Mouse (Mus musculus) heart, embryonic 16.5 days (tissue): ENCODE results near the gene Pparg. TPM values are rescaled to one million over a fixed set of nuclear protein-coding genes. Genes with fewer than 3 reads are reported as not detected.
A peak's percentile ranks its signal among the peaks of the same experiment; 100 is the strongest.

Source experiments
- ATAC-seq: fragments of 200-750 bp; cut with Nextera tagmentation; replicated peaks from 2 replicates; pipeline ENCODE4 v1.8.0; 2017; ENCODE audit warnings: moderate number of reproducible peaks; ENCODE audit not compliant: insufficient read depth, low FRiP score; ENCODE audit errors: extremely low read depth
- H3K27ac ChIP-seq: fragments of 300-500 bp; sonication (generic); 2 replicates; pipeline ENCODE4 v1.5.1; 2014; ENCODE audit warnings: mild to moderate bottlenecking, low read length, control low read depth, moderate library complexity
- H3K27me3 ChIP-seq: fragments of 300-500 bp; sonication (generic); 2 replicates; pipeline ENCODE4 v1.6.1; 2014; ENCODE audit warnings: low read length, mixed read lengths; ENCODE audit not compliant: control insufficient read depth, insufficient read depth
- H3K36me3 ChIP-seq: fragments of 300-500 bp; sonication (generic); 2 replicates; pipeline ENCODE4 v1.6.1; 2014; ENCODE audit not compliant: control insufficient read depth, insufficient read depth
- H3K4me1 ChIP-seq: fragments of 300-500 bp; sonication (generic); 2 replicates; pipeline ENCODE4 v1.6.1; 2014; ENCODE audit warnings: low read length, mixed read lengths; ENCODE audit not compliant: control insufficient read depth, insufficient read depth
- H3K4me2 ChIP-seq: fragments of 300-500 bp; sonication (generic); 2 replicates; pipeline ENCODE4 v1.6.1; 2014; ENCODE audit warnings: low read depth, mild to moderate bottlenecking, control low read depth, low read length
- H3K4me3 ChIP-seq: fragments of 300-500 bp; sonication (generic); 2 replicates; pipeline ENCODE4 v1.5.1; 2014; ENCODE audit warnings: mild to moderate bottlenecking, control low read depth, low read length
- H3K9ac ChIP-seq: fragments of 300-500 bp; sonication (generic); 2 replicates; pipeline ENCODE4 v1.6.1; 2014; ENCODE audit warnings: low read length, control low read depth
- H3K9me3 ChIP-seq: fragments of 300-500 bp; sonication (generic); replicated peaks from 2 replicates; pipeline ENCODE4 v1.6.1; 2016; ENCODE audit warnings: low read length; ENCODE audit not compliant: control insufficient read depth
- WGBS: fragments of 180-500 bp; shearing (Covaris S2); extraction: QIAGEN DNeasy Blood & Tissue Kit; methylation state at CpG from one replicate; pipeline ENCODE4 v1.1.7; 2014; 5-methylcytosine and 5-hydroxymethylcytosine counted together
- polyA plus RNA-seq: library from polyadenylated mRNA; unstranded; fragments of >200 nt; fragmentation: Nextera tagmentation; extraction: Ambion mirVana; gene quantifications from 2 replicates; pipeline ENCODE4 v1.2.1, GENCODE M21; 2015

Pparg gene
- 4.0 and 4.3 TPM in 2 replicates for polyA plus RNA-seq

- Histone ChIP-seq H3K9me3 (peaks cover 5% of the 10 kb centered on the region), H3K4me3 (peak within 1 kb of the TSS; percentile 71), H3K27ac (no peak within 1 kb of the TSS), H3K4me2 (peak within 1 kb of the TSS; percentile 98), H3K9ac (peak within 1 kb of the TSS; percentile 78), H3K4me1 (no peaks in the 10 kb centered on the region), H3K27me3 (peaks cover 17% of the 10 kb centered on the region), H3K36me3 (no peaks in the 10 kb centered on the region)
- ATAC-seq: peak; percentile 64
- WGBS: under 1% methylated on average over 74 of the region's 76 CpGs
These were observed at the start of gene Pparg for GRCm38 (mm10) chr6:115360776-115361605. Gene Pparg (plus strand): TSS chr6:115360951.

- 69% methylated on average over 12 of the region's 12 CpGs for WGBS
- Histone ChIP-seq H3K4me2 (no peak overlapping the region), H3K4me3 (no peak overlapping the region), H3K27ac (no peak overlapping the region), H3K9ac (no peak overlapping the region), H3K9me3 (no peaks in the 10 kb centered on the region), H3K4me1 (no peaks in the 10 kb centered on the region), H3K36me3 (no peaks in the 10 kb centered on the region), H3K27me3 (0 out of 2 replicates have a peak, but pooled peaks cover 2% of the 10 kb centered on the region)
- no peak for ATAC-seq
These were observed 48.0 kb upstream of the Pparg start for GRCm38 (mm10) chr6:115312780-115313179.

- WGBS: 66% methylated on average over 9 of the region's 9 CpGs
- no peak for ATAC-seq
These were observed 47.5 kb upstream of the Pparg start for GRCm38 (mm10) chr6:115313235-115313738.

GRCm38 (mm10) chr6:115313910-115314309, 46.8 kb upstream of the Pparg start:
- no peak for ATAC-seq
- 58% methylated on average over 7 of the region's 7 CpGs for WGBS
- Histone ChIP-seq H3K9ac (no peak overlapping the region), H3K27ac (no peak overlapping the region), H3K4me3 (no peak overlapping the region), H3K4me1 (no peaks in the 10 kb centered on the region), H3K27me3 (0 out of 2 replicates have a peak, but pooled peaks cover 2% of the 10 kb centered on the region), H3K36me3 (no peaks in the 10 kb centered on the region), H3K9me3 (no peaks in the 10 kb centered on the region), H3K4me2 (no peak overlapping the region)

More at GRCm38 (mm10) chr6:115313235-115313738, 47.5 kb upstream of the Pparg start:
- Histone ChIP-seq H3K27me3 (0 out of 2 replicates have a peak, but pooled peaks cover 2% of the 10 kb centered on the region), H3K4me2 (no peak overlapping the region), H3K4me1 (no peaks in the 10 kb centered on the region), H3K9me3 (no peaks in the 10 kb centered on the region), H3K36me3 (no peaks in the 10 kb centered on the region), H3K9ac (no peak overlapping the region), H3K4me3 (no peak overlapping the region), H3K27ac (no peak overlapping the region)

- Histone ChIP-seq H3K4me2 (no peak overlapping the region), H3K27ac (no peak overlapping the region), H3K9me3 (no peaks in the 10 kb centered on the region), H3K27me3 (0 out of 2 replicates have a peak, but pooled peaks cover 2% of the 10 kb centered on the region), H3K36me3 (no peaks in the 10 kb centered on the region), H3K4me3 (no peak overlapping the region), H3K4me1 (no peaks in the 10 kb centered on the region), H3K9ac (no peak overlapping the region)
- whole genome bisulfite sequencing: 77% methylated on average over 4 of the region's 4 CpGs
- ATAC-seq: no peak
These were observed 45.0 kb upstream of the Pparg start for GRCm38 (mm10) chr6:115315770-115316169.

- H3K4me2 ChIP-seq: no peak overlapping the region
- H3K9ac ChIP-seq: no peak overlapping the region
- WGBS: 53% methylated on average over 11 of the region's 11 CpGs
- H3K4me3 ChIP-seq: no peak overlapping the region
- no peaks in the 10 kb centered on the region for H3K36me3 ChIP-seq
- no peak for ATAC-seq
- 0 out of 2 replicates have a peak, but pooled peaks cover 2% of the 10 kb centered on the region for H3K27me3 ChIP-seq
- H3K4me1 ChIP-seq: no peaks in the 10 kb centered on the region
- H3K27ac ChIP-seq: no peak overlapping the region
- H3K9me3 ChIP-seq: no peaks in the 10 kb centered on the region
These were observed 43.9 kb upstream of the Pparg start for GRCm38 (mm10) chr6:115316811-115317221.

- Histone ChIP-seq H3K27me3 (0 out of 2 replicates have a peak, but pooled peaks cover 2% of the 10 kb centered on the region), H3K9ac (no peak overlapping the region), H3K4me1 (no peaks in the 10 kb centered on the region), H3K4me3 (no peak overlapping the region), H3K27ac (no peak overlapping the region), H3K36me3 (no peaks in the 10 kb centered on the region), H3K4me2 (no peak overlapping the region), H3K9me3 (no peaks in the 10 kb centered on the region)
- WGBS: 83% methylated on average over 6 of the region's 6 CpGs
- ATAC-seq: no peak
These were observed 41.9 kb upstream of the Pparg start for GRCm38 (mm10) chr6:115318811-115319210.

GRCm38 (mm10) chr6:115319686-115320085, 41.1 kb upstream of the Pparg start:
- Histone ChIP-seq H3K9me3 (no peaks in the 10 kb centered on the region), H3K4me1 (no peaks in the 10 kb centered on the region), H3K36me3 (no peaks in the 10 kb centered on the region), H3K27ac (no peak overlapping the region), H3K9ac (no peak overlapping the region), H3K27me3 (0 out of 2 replicates have a peak, but pooled peaks cover 2% of the 10 kb centered on the region), H3K4me3 (no peak overlapping the region), H3K4me2 (no peak overlapping the region)
- 87% methylated on average over 4 of the region's 4 CpGs for WGBS
- no peak for ATAC-seq
